Mouse (Mus musculus): ENCODE measurements around the gene Lingo3. TPM values are rescaled to one million over a fixed set of nuclear protein-coding genes. Genes with fewer than 3 reads are reported as not detected.
"Not testable (repeated sequence)": the region's sequence is repeated elsewhere in the genome, so short reads cannot be mapped to it uniquely, and the experiment has no call there.

The Lingo3 gene
- polyA plus RNA-seq, 1 experiment from 2014 or later: 0.04 TPM

DNA sequence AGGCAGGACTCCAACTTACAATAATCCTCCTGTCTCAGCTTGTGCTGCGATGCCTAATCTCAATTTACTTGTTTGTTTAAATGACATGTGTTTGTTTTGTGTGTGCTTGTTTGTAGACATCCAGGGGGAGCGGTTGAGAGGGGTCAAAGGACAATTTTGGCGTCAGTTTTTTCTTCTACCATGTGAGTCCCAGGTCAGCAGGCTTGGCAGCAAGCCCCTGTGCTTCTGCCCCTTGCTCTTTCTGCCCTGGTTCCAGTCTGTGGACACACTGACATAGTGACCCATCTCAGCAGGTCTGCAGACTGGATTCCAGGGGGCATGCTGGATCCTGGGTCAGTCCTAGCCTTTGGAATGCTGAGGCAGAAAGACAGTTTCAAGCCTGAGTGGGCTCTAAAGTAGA lies 24.4 kb downstream of the Lingo3 start:
- WGBS: 24% methylated on average over 3 of the region's 3 CpGs
- no peak overlapping the region for H3K9ac ChIP-seq (ENCODE audit: low read depth, low read length)

DNA sequence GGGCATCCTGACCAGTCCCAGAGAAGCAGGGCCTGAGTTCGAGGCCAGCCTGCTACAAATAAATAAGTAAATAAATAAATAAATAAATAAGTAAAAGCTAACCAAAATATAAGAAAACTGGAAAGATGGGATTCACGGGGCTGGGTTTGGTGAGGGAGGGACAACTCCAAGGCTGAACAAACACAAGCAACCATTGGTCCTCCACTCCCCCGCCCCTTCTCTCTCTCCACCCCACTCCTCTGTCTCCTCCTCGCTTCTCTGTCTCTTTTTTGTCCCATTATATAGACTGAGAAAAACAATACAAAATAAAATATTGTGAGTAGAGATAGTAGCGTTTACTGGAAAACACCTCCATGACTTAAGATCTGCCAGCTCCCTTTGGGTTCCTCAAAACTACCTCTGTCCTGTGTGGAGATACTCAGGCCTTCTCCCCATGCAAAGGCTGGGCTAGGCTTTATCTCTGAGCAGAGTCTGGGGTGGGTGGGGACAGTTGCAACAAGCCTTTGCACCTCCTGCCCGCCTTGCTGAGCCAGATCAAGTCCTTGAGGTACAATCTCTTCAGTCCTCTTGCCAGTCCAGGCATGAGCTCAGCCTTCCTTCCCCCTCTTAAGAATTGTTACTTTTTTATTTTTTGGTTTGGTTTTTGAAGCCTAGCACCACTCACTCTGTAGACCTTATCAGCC lies 25.1 kb downstream of the Lingo3 start:
- peak; percentile 32; the same call in 1 of the 2 replicates for ATAC-seq
- H3K27ac ChIP-seq (ENCODE audit: low read depth, low read length): no peak overlapping the region
- no peaks in the 10 kb centered on the region for H3K36me3 ChIP-seq (ENCODE audit: control insufficient read depth, insufficient read depth)
- no peak for TF ChIP-seq CTCF (IDR thresholded peaks at IDR 0.05; ENCODE audit: low read depth)
- H3K9me3 ChIP-seq (ENCODE audit: control insufficient read depth): no peaks in the 10 kb centered on the region
- no peak overlapping the region for H3K9ac ChIP-seq (ENCODE audit: low read depth, low read length)
- WGBS: 36% methylated on average over 6 of the region's 6 CpGs
- no peaks in the 10 kb centered on the region for H3K27me3 ChIP-seq (replicated peaks; ENCODE audit: control insufficient read depth, insufficient read depth, low read length)
- H3K4me1 ChIP-seq (replicated peaks; ENCODE audit: control insufficient read depth, insufficient read depth, low read length): no peaks in the 10 kb centered on the region
- H3K4me2 ChIP-seq (replicated peaks; ENCODE audit: low read depth): no peak overlapping the region
- H3K4me3 ChIP-seq (ENCODE audit: low read depth, low read length): no peak overlapping the region

More for the DNA sequence above, 24.4 kb downstream of the Lingo3 start:
- H3K9me3 ChIP-seq (ENCODE audit: control insufficient read depth): no peaks in the 10 kb centered on the region
- H3K27ac ChIP-seq (ENCODE audit: low read depth, low read length): no peak overlapping the region
- no peak overlapping the region for H3K4me2 ChIP-seq (replicated peaks; ENCODE audit: low read depth)
- no peaks in the 10 kb centered on the region for H3K27me3 ChIP-seq (replicated peaks; ENCODE audit: control insufficient read depth, insufficient read depth, low read length)
- H3K4me1 ChIP-seq (replicated peaks; ENCODE audit: control insufficient read depth, insufficient read depth, low read length): no peaks in the 10 kb centered on the region
- H3K4me3 ChIP-seq (ENCODE audit: low read depth, low read length): no peak overlapping the region
- TF ChIP-seq CTCF (IDR thresholded peaks at IDR 0.05; ENCODE audit: low read depth): no peak
- no peak for ATAC-seq
- H3K36me3 ChIP-seq (ENCODE audit: control insufficient read depth, insufficient read depth): no peaks in the 10 kb centered on the region

DNA sequence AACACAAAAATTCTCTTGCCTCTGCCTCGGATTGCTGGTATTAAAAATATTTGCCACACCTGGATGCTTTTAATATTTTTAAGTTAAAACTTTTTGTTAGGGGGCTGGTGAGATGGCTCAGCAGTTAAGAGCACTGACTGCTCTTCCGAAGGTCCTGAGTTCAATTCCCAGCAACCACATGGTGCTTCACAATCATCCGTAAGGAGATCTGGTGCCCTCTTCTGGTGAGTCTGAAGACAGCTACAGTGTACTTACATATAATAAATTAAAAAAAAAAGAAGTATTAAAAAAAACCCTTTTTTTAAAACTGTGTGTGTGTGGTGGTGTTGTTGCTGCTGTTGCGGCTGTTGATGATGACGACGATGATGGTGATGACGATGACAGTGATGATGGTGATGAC lies 25.9 kb downstream of the Lingo3 start:
- peak; percentile 55 for TF ChIP-seq CTCF (IDR thresholded peaks at IDR 0.05; ENCODE audit: low read depth)
- not testable (repeated sequence) for H3K4me1 ChIP-seq (replicated peaks; ENCODE audit: control insufficient read depth, insufficient read depth, low read length); H3K27ac ChIP-seq (ENCODE audit: low read depth, low read length); H3K27me3 ChIP-seq (replicated peaks; ENCODE audit: control insufficient read depth, insufficient read depth, low read length); H3K36me3 ChIP-seq (ENCODE audit: control insufficient read depth, insufficient read depth); H3K4me3 ChIP-seq (ENCODE audit: low read depth, low read length); H3K9ac ChIP-seq (ENCODE audit: low read depth, low read length); ATAC-seq; H3K4me2 ChIP-seq (replicated peaks; ENCODE audit: low read depth); H3K9me3 ChIP-seq (ENCODE audit: control insufficient read depth)
- WGBS: 82% methylated on average over 7 of the region's 7 CpGs

DNA sequence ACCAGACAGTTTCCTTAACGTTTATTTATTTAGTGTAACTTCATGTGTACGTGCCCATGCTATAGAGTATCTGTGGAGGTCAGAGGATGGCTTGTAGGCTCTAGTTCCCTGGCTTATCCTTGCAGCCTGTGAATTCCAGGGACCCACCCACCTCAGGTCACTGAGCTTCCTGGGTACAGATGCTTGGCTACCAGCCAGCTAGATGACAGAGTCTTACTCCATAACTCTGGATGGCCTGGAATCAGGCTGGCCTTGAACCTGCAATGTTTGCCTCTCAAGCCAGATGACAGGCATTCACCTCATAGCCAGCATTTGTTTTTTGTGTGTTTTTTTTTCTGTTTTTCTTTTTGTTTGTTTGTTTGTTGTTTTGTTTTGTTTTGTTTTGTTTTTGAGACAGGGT lies 26.7 kb downstream of the Lingo3 start:
- H3K4me1 ChIP-seq (replicated peaks; ENCODE audit: control insufficient read depth, insufficient read depth, low read length): no peaks in the 10 kb centered on the region
- no peaks in the 10 kb centered on the region for H3K9me3 ChIP-seq (ENCODE audit: control insufficient read depth)
- H3K9ac ChIP-seq (ENCODE audit: low read depth, low read length): no peak overlapping the region
- ATAC-seq: no peak
- H3K4me3 ChIP-seq (ENCODE audit: low read depth, low read length): no peak overlapping the region
- WGBS: 53% methylated on average over 2 of the region's 2 CpGs
- H3K4me2 ChIP-seq (replicated peaks; ENCODE audit: low read depth): no peak overlapping the region
- H3K36me3 ChIP-seq (ENCODE audit: control insufficient read depth, insufficient read depth): no peaks in the 10 kb centered on the region
- H3K27me3 ChIP-seq (replicated peaks; ENCODE audit: control insufficient read depth, insufficient read depth, low read length): no peaks in the 10 kb centered on the region
- no peak for TF ChIP-seq CTCF (IDR thresholded peaks at IDR 0.05; ENCODE audit: low read depth)
- no peak overlapping the region for H3K27ac ChIP-seq (ENCODE audit: low read depth, low read length)

DNA sequence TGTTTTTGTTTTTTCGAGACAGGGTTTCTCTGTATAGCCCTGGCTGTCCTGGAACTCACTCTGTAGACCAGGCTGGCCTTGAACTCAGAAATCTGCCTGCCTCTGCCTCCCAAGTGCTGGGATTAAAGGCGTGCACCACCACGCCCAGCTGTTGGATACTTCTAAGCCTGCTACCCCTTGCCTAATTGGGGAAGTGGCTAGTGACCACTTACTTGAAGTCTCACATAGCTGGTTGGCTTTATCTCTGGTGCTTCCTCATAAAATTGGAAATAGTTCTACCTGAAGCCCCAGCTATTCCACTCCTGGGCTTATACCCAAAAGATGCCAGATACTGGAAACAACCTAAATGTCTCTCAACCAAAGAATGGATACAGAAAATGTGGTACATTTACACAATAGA lies 27.5 kb downstream of the Lingo3 start:
- not testable (repeated sequence) for H3K27ac ChIP-seq (ENCODE audit: low read depth, low read length); H3K36me3 ChIP-seq (ENCODE audit: control insufficient read depth, insufficient read depth); H3K9me3 ChIP-seq (ENCODE audit: control insufficient read depth); ATAC-seq; H3K4me1 ChIP-seq (replicated peaks; ENCODE audit: control insufficient read depth, insufficient read depth, low read length); H3K4me2 ChIP-seq (replicated peaks; ENCODE audit: low read depth); H3K27me3 ChIP-seq (replicated peaks; ENCODE audit: control insufficient read depth, insufficient read depth, low read length); H3K9ac ChIP-seq (ENCODE audit: low read depth, low read length); H3K4me3 ChIP-seq (ENCODE audit: low read depth, low read length)
- 81% methylated on average over 3 of the region's 3 CpGs for WGBS

DNA sequence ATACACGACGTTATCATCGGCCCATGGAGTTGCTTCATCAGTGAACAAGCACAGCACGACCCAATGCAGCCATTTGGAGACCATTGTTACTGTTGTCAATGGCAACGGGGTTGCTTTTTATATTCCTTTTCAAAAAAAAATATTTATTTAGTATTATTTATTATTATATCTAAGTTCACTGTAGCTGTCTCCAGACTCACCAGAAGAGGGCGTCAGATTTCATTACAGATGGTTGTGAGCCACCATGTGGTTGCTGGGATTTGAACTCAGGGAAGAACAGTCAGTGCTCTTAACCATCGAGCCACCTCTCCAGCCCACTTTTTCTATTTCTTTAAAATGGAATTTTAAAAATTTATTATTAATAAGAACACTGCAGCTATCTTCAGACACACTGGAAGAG lies 29.0 kb downstream of the Lingo3 start:
- Histone ChIP-seq H3K36me3 (ENCODE audit: control insufficient read depth, insufficient read depth) (no peaks in the 10 kb centered on the region), H3K27ac (ENCODE audit: low read depth, low read length) (no peak overlapping the region), H3K4me1 (replicated peaks; ENCODE audit: control insufficient read depth, insufficient read depth, low read length) (0 out of 2 replicates have a peak, but pooled peaks cover 7% of the 10 kb centered on the region), H3K9me3 (ENCODE audit: control insufficient read depth) (no peaks in the 10 kb centered on the region), H3K4me3 (ENCODE audit: low read depth, low read length) (no peak overlapping the region), H3K4me2 (replicated peaks; ENCODE audit: low read depth) (no peak overlapping the region), H3K27me3 (replicated peaks; ENCODE audit: control insufficient read depth, insufficient read depth, low read length) (no peaks in the 10 kb centered on the region), H3K9ac (ENCODE audit: low read depth, low read length) (no peak overlapping the region)
- TF ChIP-seq CTCF (IDR thresholded peaks at IDR 0.05; ENCODE audit: low read depth): no peak
- ATAC-seq: no peak
- 56% methylated on average over 7 of the region's 7 CpGs for WGBS
